Mouse (Mus musculus) retina, embryonic 14.5 days (tissue): ENCODE measurements at regions not wholly inside any gene's neighbourhood (a gene's known extent, or its start where the extent isn't known, plus 50 kb on each side); places are given as distances from the start of the nearest gene placed in this dataset.

ENCODE experiments used
- DNase-seq: peaks from one replicate; pipeline ENCODE4 v3.0.0-alpha.2; 2015; ENCODE audit warnings: low spot score

GRCm38 (mm10) chr9:50395543-50395942, 50.8 kb upstream of the Rpl10-ps3 start:
- no peak for DNase-seq

- no peak for DNase-seq
These were observed 51.3 kb upstream of the Rpl10-ps3 start for GRCm38 (mm10) chr9:50396051-50396450.

GRCm38 (mm10) chr9:50408396-50408795, 63.6 kb upstream of the Rpl10-ps3 start:
- DNase-seq = no peak

- no peak for DNase-seq
These were observed 64.1 kb upstream of the Rpl10-ps3 start for GRCm38 (mm10) chr9:50408845-50409244.

- no peak for DNase-seq
These were observed 68.2 kb upstream of the Rpl10-ps3 start for GRCm38 (mm10) chr9:50412986-50413385.

GRCm38 (mm10) chr9:50413514-50414335, 69.0 kb upstream of the Rpl10-ps3 start:
- DNase-seq = no peak

GRCm38 (mm10) chr9:50414796-50415340, 70.1 kb upstream of the Rpl10-ps3 start:
- DNase-seq = no peak

GRCm38 (mm10) chr9:50416677-50417076, 71.9 kb upstream of the Rpl10-ps3 start:
- DNase-seq = no peak

GRCm38 (mm10) chr9:50421061-50421460, 73.3 kb upstream of the Plet1 start:
- peak; percentile 40 for DNase-seq

GRCm38 (mm10) chr9:50421572-50422285, 72.6 kb upstream of the Plet1 start:
- DNase-seq = no peak

- peak; percentile 41 for DNase-seq
These were observed 68.3 kb upstream of the Plet1 start for GRCm38 (mm10) chr9:50425866-50426495.

- DNase-seq = no peak
These were observed 64.2 kb upstream of the Plet1 start for GRCm38 (mm10) chr9:50430147-50430546.

- no peak for DNase-seq
These were observed 60.8 kb upstream of the Plet1 start for GRCm38 (mm10) chr9:50433525-50433924.

- no peak for DNase-seq
These were observed 60.3 kb upstream of the Plet1 start for GRCm38 (mm10) chr9:50433978-50434377.

GRCm38 (mm10) chr9:50437830-50438722, 56.2 kb upstream of the Plet1 start:
- DNase-seq = peak; percentile 94

- DNase-seq = no peak
These were observed 55.6 kb upstream of the Plet1 start for GRCm38 (mm10) chr9:50438738-50439137.

GRCm38 (mm10) chr9:50440222-50440621, 54.1 kb upstream of the Plet1 start:
- no peak for DNase-seq

GRCm38 (mm10) chr9:50440689-50441088, 53.6 kb upstream of the Plet1 start:
- DNase-seq = no peak

GRCm38 (mm10) chr9:50443708-50444463, 50.4 kb upstream of the Plet1 start:
- DNase-seq = peak; percentile 91
